Mouse (Mus musculus) lung, adult 2 months (tissue): ENCODE results near the gene Nobox. TPM values are rescaled to one million over a fixed set of nuclear protein-coding genes. Genes with fewer than 3 reads are reported as not detected.

Source experiments
- DNase-seq: peaks from one replicate; pipeline ENCODE4 v3.0.0; 2022
- H3K4me1 ChIP-seq: fragments of 200-500 bp; 2 replicates; pipeline ENCODE4 v1.6.1; 2011; ENCODE audit warnings: low read length; ENCODE audit not compliant: control insufficient read depth, insufficient read depth
- H3K4me3 ChIP-seq: fragments of 200-500 bp; replicated peaks from 2 replicates; pipeline ENCODE3; 2011; ENCODE audit warnings: low read depth, mild to moderate bottlenecking, control low read depth, low read length; ENCODE audit errors: extremely low read depth
- CTCF ChIP-seq: fragments of 200-500 bp; IDR thresholded peaks from 2 replicates; pipeline ENCODE4 v1.5.1; 2011; ENCODE audit warnings: mild to moderate bottlenecking, low read length, control low read depth; ENCODE audit not compliant: insufficient read depth
- POLR2A ChIP-seq: fragments of 200-500 bp; IDR thresholded peaks from 2 replicates; pipeline ENCODE4 v1.6.1; 2011; ENCODE audit warnings: low read depth, mild to moderate bottlenecking, control low read depth, low read length, borderline replicate concordance; ENCODE audit errors: extremely low read depth
- WGBS: fragments of 180-500 bp; shearing (Covaris S2); methylation state at CpG from one replicate; pipeline ENCODE4 v1.1.7; 2018; 5-methylcytosine and 5-hydroxymethylcytosine counted together
- polyA plus RNA-seq: library from polyadenylated mRNA; depleted of rRNA; stranded (reverse); fragments of >200 nt; gene quantifications from 2 replicates; pipeline ENCODE4 v1.2.3, GENCODE M21; 2012; rRNA removed

The Nobox gene
- polyA plus RNA-seq = 0.11 and 0.13 TPM in 2 replicates

DNA sequence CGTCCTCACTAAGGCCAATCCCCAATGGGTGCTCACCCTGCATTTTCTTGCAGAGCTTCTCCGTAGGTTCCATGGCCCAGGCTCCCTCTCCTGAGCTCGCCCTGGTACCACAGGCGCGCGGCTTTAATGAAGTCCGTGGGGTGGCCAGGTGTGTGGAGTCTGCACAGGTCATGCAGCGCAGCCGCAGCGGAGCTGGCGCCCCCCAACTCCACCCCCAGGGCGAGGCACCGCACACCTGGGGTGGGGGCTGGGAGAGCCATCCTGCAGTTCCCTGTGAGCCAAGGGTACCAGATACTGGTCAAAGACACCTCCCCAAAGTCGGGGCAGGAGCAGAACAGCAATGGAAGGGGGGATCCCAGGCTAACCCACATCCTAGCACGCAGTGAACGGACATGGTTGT is at the start of gene Nobox:
Gene Nobox (minus strand): TSS at position 101 of the 400 bp plus-strand sequence.
- WGBS = 75% methylated on average over 16 of the region's 16 CpGs
- DNase-seq = no peak
- TF ChIP-seq CTCF = no peak
- no peak for TF ChIP-seq POLR2A
- Histone ChIP-seq H3K4me1 (no peaks in the 10 kb centered on the region), H3K4me3 (no peak within 1 kb of the TSS)

DNA sequence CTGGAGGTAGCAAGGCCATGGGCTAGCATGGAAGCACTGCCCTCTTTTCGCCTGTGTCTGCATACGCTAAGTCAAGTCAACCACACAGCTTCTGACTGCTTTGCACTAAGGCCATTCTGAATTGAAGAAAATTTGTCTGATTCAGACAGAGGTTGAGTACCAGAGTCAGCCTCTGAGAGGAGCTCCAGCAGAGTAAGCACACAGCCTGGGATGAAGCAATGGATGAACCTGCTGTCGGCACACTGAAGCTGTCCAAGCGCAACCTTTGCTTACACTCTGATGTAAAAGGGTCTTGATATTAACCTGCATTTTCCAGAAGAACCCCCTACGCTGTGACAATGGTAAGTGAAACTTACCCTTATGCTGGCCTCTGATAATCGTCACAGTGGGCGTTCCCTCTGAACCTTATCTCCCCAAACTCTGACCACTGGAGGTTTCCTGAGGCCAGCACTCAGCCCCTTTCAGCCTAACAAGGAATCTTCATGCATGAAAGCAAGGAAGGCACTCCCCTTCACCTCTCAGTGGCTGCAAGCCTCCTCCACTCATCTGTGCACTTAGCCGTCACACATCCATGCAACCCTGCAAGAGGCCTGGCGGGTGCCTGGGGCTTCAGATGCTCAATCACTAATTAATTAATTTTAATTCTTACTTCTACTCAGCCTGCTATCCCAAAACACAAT is 45.3 kb upstream of the Nobox start:
- DNase-seq = no peak
- TF ChIP-seq CTCF (no peak), POLR2A (no peak)
- Histone ChIP-seq H3K4me1 (no peaks in the 10 kb centered on the region), H3K4me3 (no peak overlapping the region)
- 75% methylated on average over 9 of the region's 9 CpGs for WGBS

DNA sequence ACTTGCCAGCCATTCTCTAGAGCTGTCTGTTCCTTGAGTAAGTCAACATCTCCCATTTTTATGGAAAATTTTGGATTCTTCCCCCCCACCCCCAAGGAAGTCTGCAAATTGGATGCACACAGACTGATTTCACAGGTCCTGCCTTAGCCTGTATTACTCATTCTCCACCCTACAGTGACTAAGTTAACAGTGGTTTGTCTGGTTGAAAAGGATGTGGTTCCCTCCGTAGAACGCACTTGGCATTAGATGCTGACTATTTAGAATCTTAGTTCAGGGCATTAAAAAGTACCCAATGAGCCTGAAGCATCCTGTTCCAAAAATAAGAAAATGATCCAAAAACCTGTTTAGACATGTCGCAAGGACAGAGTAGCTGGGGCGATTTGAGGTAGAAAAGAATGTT is 44.1 kb upstream of the Nobox start:
- Histone ChIP-seq H3K4me3 (no peak overlapping the region), H3K4me1 (no peaks in the 10 kb centered on the region)
- no peak for DNase-seq
- TF ChIP-seq CTCF (no peak), POLR2A (no peak)
- WGBS = 93% methylated on average over 4 of the region's 4 CpGs

DNA sequence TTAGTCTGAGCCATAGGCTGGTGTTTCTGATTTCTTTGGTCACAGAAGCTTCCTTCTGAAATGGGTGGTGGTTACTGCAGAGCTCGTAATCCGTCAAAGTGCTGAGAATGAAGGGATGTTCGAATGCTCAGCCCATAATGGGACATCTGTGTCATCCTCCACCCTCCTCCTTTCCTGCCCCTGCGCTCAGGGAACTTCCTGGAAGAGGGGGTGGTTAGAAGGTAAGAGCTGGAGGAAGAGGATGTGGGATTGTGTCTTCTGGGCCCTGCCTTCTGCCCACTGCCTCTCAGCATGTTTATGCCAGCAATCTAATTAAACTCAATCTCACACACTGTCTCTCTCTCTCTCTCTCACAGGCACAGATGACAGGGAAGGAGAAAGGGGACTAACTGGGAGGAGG is 39.7 kb upstream of the Nobox start:
- Histone ChIP-seq H3K4me1 (no peaks in the 10 kb centered on the region), H3K4me3 (no peak overlapping the region)
- no peak for TF ChIP-seq CTCF
- no peak for TF ChIP-seq POLR2A
- no peak for DNase-seq
- 53% methylated on average over 4 of the region's 4 CpGs for WGBS

DNA sequence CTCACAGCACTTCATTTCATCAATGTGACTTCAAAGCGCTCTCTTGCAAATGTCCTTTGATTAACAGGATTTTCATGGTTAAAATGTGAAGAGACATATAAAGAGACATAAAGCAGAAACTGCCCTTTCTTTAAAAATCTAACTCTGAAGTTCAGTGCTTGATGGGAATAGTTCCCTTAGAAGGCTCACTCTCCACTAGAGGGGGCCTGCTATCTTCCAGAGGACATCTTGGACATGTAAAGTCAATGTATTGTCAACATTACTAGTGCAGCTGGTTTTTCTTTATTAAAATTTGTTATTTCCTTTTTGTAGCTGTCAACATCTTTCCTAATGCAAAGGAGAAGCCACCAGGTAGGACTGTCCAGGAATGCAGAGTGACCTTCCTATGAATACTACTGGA is 38.3 kb upstream of the Nobox start:
- WGBS = 98% methylated on average over 1 of the region's 1 CpGs

DNA sequence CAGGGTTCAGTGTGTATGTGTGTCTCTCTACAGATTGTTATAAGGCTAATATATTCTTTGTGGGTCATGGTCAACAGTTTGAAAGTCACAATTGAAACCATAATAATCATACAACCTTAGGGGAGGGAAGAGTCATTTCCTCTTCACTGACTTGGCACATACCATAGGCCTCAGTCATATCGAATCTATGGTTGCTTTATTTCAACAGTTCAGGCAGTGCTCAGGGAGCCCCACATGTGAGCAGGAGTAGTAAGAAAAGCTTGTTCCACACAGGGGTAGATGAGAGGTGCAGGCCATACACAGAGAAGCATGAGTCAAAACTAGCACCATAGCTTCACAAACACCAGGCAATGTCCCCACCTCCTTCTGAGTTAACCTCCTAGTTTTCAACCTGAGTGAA is 33.7 kb upstream of the Nobox start:
- Histone ChIP-seq H3K4me3 (no peak overlapping the region), H3K4me1 (peaks cover 7% of the 10 kb centered on the region)
- WGBS = 24% methylated on average over 1 of the region's 1 CpGs
- TF ChIP-seq CTCF (no peak), POLR2A (no peak)
- no peak for DNase-seq

More for the DNA sequence above, 38.3 kb upstream of the Nobox start:
- DNase-seq = no peak
- Histone ChIP-seq H3K4me3 (no peak overlapping the region), H3K4me1 (peaks cover 2% of the 10 kb centered on the region; the same call in 1 of the 2 replicates)
- no peak for TF ChIP-seq CTCF
- no peak for TF ChIP-seq POLR2A

DNA sequence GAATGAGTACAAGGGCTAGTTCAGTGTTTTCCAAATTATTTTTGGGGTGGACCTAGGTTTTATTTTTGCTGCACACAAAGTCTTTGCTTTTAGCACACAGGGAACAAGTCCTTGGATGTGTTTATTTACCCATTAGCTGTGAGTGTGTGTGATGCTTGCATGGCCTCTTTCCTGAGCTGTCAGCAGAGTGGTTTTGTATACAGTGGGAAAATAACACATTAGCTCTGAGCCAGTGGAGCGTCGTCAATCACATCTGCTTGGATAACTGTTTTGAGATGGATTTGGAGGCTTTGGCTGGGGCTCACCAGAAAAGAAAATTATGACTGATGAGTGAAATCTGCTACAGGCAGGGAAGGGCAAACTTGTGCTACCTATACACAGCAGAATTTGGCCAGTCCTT is 33.0 kb upstream of the Nobox start:
- DNase-seq = no peak
- Histone ChIP-seq H3K4me1 (peaks cover 9% of the 10 kb centered on the region), H3K4me3 (no peak overlapping the region)
- WGBS = 23% methylated on average over 2 of the region's 2 CpGs
- TF ChIP-seq CTCF = no peak
- no peak for TF ChIP-seq POLR2A

DNA sequence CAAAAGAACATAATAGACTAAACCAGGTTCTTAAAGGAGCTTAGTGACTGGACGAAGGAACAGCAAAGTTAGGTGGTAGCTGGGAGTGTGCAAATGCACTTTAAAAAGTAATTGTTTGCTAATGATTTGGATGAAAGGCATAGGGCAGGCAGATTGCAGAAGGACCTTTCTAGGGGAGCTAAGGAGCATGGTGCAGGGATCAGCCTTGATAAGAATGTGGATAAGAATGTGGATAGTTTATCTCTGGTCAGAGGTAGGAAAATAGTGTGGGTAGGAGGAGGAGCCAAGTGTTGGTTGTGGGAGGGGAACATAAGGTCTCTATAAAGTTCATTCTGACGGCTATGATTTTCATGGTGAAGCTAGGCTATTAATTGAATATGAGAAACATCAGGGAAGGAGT is 29.4 kb upstream of the Nobox start:
- no peak overlapping the region for H3K4me3 ChIP-seq
- no peak for DNase-seq
- peaks cover 12% of the 10 kb centered on the region for H3K4me1 ChIP-seq
- no peak for TF ChIP-seq CTCF
- no peak for TF ChIP-seq POLR2A
- WGBS = 73% methylated on average over 2 of the region's 2 CpGs

DNA sequence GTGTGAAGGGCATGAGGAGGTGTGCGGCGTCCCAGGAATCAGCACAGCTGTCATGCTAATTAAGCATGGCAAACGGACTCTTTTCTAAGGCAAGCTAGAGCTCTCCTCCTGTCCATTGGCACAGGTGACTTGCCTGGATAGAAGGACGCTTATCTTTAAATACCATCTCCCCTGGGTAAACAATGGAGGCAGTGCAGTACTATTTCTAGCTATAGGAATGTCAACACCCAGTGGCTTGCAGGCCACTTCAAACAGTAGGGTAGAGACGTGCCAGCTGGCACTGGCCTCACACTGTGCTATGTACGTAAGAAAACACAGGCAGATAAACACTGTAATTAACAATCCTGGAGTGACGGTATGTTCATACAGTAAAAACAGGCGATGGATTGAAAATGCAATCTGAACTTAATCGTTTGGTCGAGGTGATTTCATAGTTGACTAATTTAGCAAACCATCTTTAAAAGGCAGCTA is 28.2 kb upstream of the Nobox start:
- Histone ChIP-seq H3K4me1 (peaks cover 9% of the 10 kb centered on the region), H3K4me3 (no peak overlapping the region)
- 14% methylated on average over 10 of the region's 10 CpGs for WGBS
- DNase-seq = peak; percentile 45
- TF ChIP-seq CTCF = no peak
- TF ChIP-seq POLR2A = no peak

DNA sequence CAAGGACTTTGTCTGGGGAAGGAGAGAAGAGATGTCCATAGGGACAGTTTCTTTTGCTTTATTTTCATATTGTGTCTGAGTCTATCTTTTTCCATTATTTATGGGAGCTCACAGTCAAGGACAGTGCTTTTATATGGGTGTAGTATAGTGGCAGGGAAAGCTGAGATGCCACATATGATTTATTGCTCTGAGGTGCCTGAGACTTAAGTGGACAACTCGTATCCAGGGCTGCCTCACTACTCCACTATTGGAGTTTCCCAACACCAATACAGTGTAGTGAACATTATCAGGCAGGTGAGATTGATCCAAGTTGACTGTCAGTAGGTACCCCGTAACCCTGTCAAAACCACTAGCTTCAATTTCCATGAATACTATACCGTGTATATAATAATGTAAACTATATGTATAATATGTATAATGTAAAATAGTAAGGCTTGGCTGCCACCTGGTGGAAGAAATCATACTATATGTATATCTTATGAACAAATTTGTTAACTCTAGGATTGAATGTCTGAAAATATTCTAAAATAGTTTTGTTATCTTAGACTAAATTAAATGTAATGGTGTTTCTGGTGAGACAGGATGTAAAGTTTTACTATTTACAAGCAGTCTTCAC is 26.4 kb upstream of the Nobox start:
- 66% methylated on average over 3 of the region's 3 CpGs for WGBS
- Histone ChIP-seq H3K4me1 (peaks cover 6% of the 10 kb centered on the region), H3K4me3 (no peak overlapping the region)
- no peak for TF ChIP-seq POLR2A
- TF ChIP-seq CTCF = no peak
- DNase-seq = no peak
